Mouse (Mus musculus): ENCODE results near the gene Slc29a1. TPM values are rescaled to one million over a fixed set of nuclear protein-coding genes. Genes with fewer than 3 reads are reported as not detected.

The Slc29a1 gene
- polyA plus RNA-seq, 1 experiment from 2014 or later = 47.9 TPM

DNA sequence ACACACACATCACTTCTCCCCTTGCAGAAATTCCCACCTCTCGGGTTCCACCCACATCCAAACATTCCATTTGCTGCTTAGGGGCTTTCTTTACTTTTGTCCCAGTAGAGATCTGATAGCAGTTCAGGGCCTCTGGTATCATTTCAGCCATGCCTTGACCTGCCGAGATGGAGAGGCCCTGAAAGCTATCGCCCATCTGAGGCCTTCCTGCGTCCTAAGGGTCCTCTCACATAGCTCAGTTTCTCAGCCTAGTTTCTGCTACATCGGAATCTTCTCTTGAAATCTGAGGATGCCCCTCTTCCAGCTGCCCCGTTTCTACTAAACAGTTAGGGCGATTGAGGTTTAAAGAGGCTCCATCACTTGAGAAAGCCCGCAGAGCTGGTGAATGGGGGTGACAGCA is 5.2 kb downstream of the Slc29a1 start:
- H3K36me3 ChIP-seq = no peaks in the 10 kb centered on the region
- H3K4me1 ChIP-seq = peaks cover 52% of the 10 kb centered on the region
- 50% methylated on average over 8 of the region's 8 CpGs for WGBS
- H3K4me3 ChIP-seq = no peak overlapping the region
- H3K27me3 ChIP-seq (replicated peaks) = peaks cover 22% of the 10 kb centered on the region
- H3K9ac ChIP-seq = no peak overlapping the region
- peak overlapping the region; percentile 93 for H3K4me2 ChIP-seq (replicated peaks)
- ATAC-seq (ENCODE audit: low FRiP score, low read depth) = no peak
- no peaks in the 10 kb centered on the region for H3K9me3 ChIP-seq
- H3K27ac ChIP-seq = no peak overlapping the region

DNA sequence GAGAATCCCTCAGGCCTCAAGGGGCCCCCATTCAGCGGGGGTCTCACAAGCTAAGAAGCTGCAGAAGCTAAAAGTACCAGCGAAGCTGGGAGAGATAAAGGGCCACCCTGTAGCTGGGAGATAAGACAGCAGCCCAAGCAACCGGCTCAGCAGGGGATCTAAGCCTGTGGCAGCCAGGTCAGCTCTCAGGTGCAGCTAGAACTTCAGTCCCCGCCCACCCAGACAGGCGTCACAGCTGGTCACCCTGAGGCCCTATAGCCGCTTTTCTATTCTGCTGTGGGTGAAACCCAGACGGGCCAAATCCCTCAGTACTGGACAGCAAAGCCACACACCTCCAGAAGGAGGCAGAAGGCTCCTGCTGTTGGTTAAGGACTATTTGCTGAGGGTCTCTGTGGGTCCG is 5.9 kb downstream of the Slc29a1 start:
- no peaks in the 10 kb centered on the region for H3K9me3 ChIP-seq
- H3K4me2 ChIP-seq (replicated peaks) = peak overlapping the region; percentile 93
- peaks cover 51% of the 10 kb centered on the region for H3K4me1 ChIP-seq
- no peak overlapping the region for H3K27ac ChIP-seq
- WGBS = 30% methylated on average over 8 of the region's 8 CpGs
- no peak overlapping the region for H3K4me3 ChIP-seq
- no peak for ATAC-seq (ENCODE audit: low FRiP score, low read depth)
- 0 out of 2 replicates have a peak overlapping the region, but pooled peaks have one; percentile 17 for H3K9ac ChIP-seq
- H3K27me3 ChIP-seq (replicated peaks) = peaks cover 22% of the 10 kb centered on the region
- no peaks in the 10 kb centered on the region for H3K36me3 ChIP-seq

DNA sequence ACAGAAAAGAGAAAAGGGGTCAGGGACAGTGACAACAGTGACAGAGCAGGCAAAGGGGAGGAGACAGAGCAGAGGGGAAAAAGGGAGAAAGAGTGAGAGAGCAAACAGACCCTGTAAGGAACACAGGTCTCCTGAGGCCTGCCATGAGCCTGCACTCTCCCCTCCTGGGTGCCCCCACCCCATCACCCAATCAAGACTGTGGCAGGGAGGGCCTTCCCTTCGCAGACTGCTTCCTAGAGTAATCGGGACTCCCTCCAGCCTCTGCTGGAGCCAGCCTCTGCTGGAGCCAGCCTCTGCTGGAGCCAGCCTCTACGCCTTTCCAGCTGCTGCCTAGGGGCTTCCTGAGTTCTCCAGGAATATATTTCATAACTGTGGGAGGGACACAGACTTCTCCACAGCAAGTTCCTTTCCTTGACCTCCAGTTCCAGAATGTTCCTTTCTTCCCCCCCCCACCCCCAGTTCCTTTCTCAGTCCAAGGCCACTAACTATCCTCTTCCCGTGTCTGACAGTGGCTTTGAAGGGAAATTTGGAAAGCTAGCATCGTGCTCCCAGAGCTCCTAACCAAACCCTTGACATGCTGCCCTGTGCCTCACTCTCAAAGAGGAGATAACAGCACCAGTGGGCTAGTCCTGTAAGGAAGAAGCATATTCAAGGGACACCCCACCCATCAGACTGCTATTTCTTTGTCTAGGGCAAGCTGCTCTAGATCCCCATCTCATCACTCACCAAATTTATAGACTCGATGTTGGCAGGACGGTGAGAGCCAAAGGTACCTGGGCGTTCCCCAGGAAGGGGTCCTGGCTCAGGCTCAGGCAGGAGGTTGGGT is 6.6 kb downstream of the Slc29a1 start:
- WGBS = 61% methylated on average over 8 of the region's 8 CpGs
- H3K4me2 ChIP-seq (replicated peaks) = peak overlapping the region; percentile 93
- peaks cover 51% of the 10 kb centered on the region for H3K4me1 ChIP-seq
- peaks cover 22% of the 10 kb centered on the region for H3K27me3 ChIP-seq (replicated peaks)
- ATAC-seq (ENCODE audit: low FRiP score, low read depth) = no peak
- H3K9ac ChIP-seq = 0 out of 2 replicates have a peak overlapping the region, but pooled peaks have one; percentile 29
- no peaks in the 10 kb centered on the region for H3K36me3 ChIP-seq
- no peak overlapping the region for H3K27ac ChIP-seq
- H3K9me3 ChIP-seq = no peaks in the 10 kb centered on the region
- H3K4me3 ChIP-seq = no peak overlapping the region

DNA sequence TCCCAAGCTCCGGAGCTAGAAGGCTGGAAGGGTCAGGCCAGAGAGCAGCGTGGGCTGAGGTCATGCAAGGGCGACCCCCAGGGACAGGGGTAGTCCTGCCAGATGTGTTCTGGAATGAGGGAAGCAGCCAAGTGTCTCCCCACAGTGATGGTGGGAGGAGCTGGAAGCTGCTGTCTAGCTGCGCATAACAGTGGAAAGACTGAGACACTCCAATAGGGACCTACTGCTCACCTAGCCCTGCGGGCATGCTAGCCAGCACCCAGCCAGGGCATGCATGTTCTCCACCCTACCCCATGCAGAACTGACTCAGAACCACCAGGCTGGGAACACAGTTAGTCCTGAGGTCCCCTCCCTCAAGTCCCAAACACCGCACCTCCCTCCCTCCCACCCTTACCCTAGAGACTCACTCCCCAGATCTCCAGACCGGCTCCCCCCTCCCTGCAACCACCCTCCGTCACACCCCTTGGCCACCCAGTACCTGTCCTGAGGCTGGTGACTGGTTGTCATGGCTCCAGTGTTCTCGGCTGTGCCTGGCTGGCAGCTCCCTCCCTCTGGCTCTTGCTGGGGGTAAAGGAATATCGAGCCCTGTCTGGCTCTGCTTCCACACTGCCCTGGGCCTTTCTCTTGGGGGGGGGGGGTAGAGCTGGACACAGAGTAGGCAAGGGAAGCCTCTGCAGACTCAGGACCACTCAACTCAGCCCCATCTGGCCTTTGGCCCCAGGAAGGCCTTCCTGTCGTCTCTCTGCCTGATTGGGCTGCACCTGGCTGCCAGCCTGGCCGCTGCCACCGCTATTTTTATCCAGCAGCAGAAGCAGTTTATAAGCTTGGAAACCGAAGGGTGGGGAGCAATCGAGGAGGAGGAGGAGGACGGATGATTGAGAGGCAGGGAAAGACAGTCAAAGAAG is 7.5 kb downstream of the Slc29a1 start:
- ATAC-seq (ENCODE audit: low FRiP score, low read depth) = no peak
- H3K27me3 ChIP-seq (replicated peaks) = peaks cover 22% of the 10 kb centered on the region
- peak overlapping the region; percentile 29 for H3K4me2 ChIP-seq (replicated peaks)
- H3K9me3 ChIP-seq = no peaks in the 10 kb centered on the region
- H3K27ac ChIP-seq = no peak overlapping the region
- peaks cover 47% of the 10 kb centered on the region for H3K4me1 ChIP-seq
- WGBS = 64% methylated on average over 16 of the region's 16 CpGs
- no peak overlapping the region for H3K4me3 ChIP-seq
- 0 out of 2 replicates have a peak overlapping the region, but pooled peaks have one; percentile 29 for H3K9ac ChIP-seq
- H3K36me3 ChIP-seq = peaks cover 5% of the 10 kb centered on the region; the same call in 1 of the 2 replicates

DNA sequence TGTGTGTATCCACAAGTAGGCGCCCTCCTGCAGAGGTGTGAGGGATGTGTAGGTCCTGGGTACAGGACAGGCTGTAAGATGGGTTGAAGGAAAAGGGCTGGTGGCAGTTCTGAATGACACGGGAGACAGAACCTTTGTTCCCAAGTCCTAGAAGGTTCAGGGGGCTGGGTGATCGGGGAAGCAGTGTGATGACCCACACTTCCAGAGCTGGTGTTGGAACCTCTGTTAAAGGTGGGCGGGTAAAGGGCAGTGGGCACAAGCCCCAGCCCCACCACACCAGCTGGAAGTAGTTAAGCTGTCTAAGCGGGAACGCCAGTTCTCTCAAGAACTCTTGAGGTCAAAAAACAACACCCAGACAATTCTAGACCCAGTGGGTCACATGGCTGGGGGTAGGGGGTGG is 9.0 kb downstream of the Slc29a1 start:
- WGBS = 82% methylated on average over 6 of the region's 6 CpGs
- Histone ChIP-seq H3K9ac (no peak overlapping the region), H3K4me1 (peaks cover 35% of the 10 kb centered on the region), H3K4me2 (replicated peaks) (no peak overlapping the region), H3K4me3 (no peak overlapping the region), H3K27me3 (replicated peaks) (peaks cover 13% of the 10 kb centered on the region), H3K9me3 (no peaks in the 10 kb centered on the region), H3K27ac (no peak overlapping the region), H3K36me3 (peaks cover 8% of the 10 kb centered on the region; the same call in 1 of the 2 replicates)
- ATAC-seq (ENCODE audit: low FRiP score, low read depth) = no peak

DNA sequence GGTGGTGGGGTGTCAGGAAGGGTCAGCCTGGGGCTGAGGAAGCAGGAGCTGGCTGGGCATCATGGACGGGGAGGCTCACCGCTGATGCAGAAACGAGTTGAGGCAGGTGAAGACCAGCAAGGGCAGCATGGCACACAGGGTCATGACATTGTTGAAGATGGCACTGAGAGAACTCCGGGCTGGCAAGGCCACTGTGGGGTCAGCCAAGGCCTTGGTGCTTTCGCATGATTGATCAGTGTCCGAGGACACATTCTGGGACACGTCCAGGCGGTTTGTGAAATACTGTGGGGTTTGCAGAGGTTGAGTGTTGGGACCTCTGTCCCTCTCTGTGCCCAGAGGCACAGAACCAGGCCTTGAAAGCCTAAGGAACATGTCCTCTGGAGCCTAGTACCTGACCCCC is 9.6 kb downstream of the Slc29a1 start:
- no peak for ATAC-seq (ENCODE audit: low FRiP score, low read depth)
- Histone ChIP-seq H3K4me3 (no peak overlapping the region), H3K36me3 (peaks cover 8% of the 10 kb centered on the region; the same call in 1 of the 2 replicates), H3K4me1 (peaks cover 33% of the 10 kb centered on the region), H3K27me3 (replicated peaks) (peaks cover 9% of the 10 kb centered on the region), H3K9me3 (no peaks in the 10 kb centered on the region), H3K4me2 (replicated peaks) (no peak overlapping the region), H3K27ac (no peak overlapping the region), H3K9ac (no peak overlapping the region)
- 95% methylated on average over 8 of the region's 8 CpGs for WGBS

DNA sequence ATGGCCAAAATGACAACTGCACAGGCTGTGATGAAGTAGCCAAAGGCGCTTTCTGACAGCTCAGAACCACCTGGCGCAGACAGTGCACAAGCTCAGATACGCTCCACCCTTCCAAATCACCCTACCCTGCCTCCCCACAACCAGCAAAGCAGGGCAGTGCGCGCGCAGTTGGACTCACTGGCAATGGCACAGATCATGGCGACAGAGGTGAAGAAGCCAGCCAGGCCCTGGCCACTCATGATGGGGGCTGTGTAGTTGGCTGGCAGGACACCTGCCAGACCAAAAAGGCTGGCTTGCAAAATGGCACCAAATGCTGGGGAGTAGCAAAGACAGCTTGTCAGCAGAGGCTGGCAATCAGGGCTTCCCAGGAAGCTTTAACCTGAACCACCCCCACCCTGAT is 10.2 kb downstream of the Slc29a1 start:
- 98% methylated on average over 7 of the region's 7 CpGs for WGBS
- Histone ChIP-seq H3K36me3 (peaks cover 8% of the 10 kb centered on the region; the same call in 1 of the 2 replicates), H3K9ac (no peak overlapping the region), H3K27ac (no peak overlapping the region), H3K9me3 (no peaks in the 10 kb centered on the region), H3K4me3 (no peak overlapping the region), H3K4me2 (replicated peaks) (no peak overlapping the region), H3K4me1 (peaks cover 33% of the 10 kb centered on the region), H3K27me3 (replicated peaks) (peaks cover 8% of the 10 kb centered on the region)
- no peak for ATAC-seq (ENCODE audit: low FRiP score, low read depth)

DNA sequence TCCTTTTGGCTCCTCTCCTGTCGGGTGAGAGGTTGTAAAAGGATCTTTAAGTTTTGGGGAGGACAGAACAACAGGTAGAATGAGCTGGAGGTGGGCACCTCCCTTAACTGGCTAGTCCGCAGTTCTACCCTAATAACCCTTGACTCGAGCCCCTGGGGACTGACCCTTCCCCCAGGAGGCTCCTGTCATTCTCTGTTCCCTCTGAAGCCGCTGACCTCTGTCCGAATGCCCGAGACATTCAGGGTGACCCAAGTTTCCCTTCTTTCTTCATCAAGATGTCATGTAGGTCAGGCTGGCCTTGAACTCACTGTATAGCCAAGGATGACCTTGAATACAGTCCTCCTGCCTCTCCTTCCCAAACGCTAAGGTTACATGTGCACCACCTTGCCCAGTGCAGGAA is 11.0 kb downstream of the Slc29a1 start:
- H3K9me3 ChIP-seq = no peaks in the 10 kb centered on the region
- peaks cover 8% of the 10 kb centered on the region; the same call in 1 of the 2 replicates for H3K36me3 ChIP-seq
- H3K4me2 ChIP-seq (replicated peaks) = no peak overlapping the region
- H3K4me3 ChIP-seq = no peak overlapping the region
- no peak overlapping the region for H3K9ac ChIP-seq
- WGBS = 92% methylated on average over 7 of the region's 7 CpGs
- H3K4me1 ChIP-seq = peaks cover 26% of the 10 kb centered on the region
- ATAC-seq (ENCODE audit: low FRiP score, low read depth) = no peak
- H3K27ac ChIP-seq = no peak overlapping the region
- no peaks in the 10 kb centered on the region; the same call in 1 of the 2 replicates for H3K27me3 ChIP-seq (replicated peaks)

DNA sequence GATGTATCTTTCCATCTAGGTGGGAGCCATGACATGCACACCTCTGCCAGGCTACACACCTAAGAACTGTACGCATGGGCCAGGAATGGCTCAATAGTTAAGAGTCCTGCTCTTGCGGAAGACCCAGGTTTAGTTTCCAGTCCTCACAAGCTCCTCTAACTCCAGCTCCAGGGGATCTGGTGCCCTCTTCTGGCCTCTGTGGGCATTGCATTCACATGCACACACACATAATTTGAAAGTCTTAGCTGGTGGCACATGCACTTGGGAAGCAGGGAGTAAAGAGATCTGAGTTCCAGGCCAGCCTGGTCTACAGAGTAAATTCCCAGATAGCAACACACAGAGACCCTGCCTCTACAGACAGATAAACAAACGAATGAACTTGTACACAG is 13.0 kb downstream of the Slc29a1 start:
- Histone ChIP-seq H3K27ac (no peak overlapping the region), H3K4me2 (replicated peaks) (no peak overlapping the region), H3K9me3 (no peaks in the 10 kb centered on the region), H3K4me1 (peaks cover 13% of the 10 kb centered on the region; the same call in 1 of the 2 replicates), H3K9ac (no peak overlapping the region), H3K27me3 (replicated peaks) (no peaks in the 10 kb centered on the region), H3K4me3 (no peak overlapping the region), H3K36me3 (peaks cover 8% of the 10 kb centered on the region; the same call in 1 of the 2 replicates)
- WGBS = 97% methylated on average over 3 of the region's 3 CpGs
- ATAC-seq (ENCODE audit: low FRiP score, low read depth) = no peak

DNA sequence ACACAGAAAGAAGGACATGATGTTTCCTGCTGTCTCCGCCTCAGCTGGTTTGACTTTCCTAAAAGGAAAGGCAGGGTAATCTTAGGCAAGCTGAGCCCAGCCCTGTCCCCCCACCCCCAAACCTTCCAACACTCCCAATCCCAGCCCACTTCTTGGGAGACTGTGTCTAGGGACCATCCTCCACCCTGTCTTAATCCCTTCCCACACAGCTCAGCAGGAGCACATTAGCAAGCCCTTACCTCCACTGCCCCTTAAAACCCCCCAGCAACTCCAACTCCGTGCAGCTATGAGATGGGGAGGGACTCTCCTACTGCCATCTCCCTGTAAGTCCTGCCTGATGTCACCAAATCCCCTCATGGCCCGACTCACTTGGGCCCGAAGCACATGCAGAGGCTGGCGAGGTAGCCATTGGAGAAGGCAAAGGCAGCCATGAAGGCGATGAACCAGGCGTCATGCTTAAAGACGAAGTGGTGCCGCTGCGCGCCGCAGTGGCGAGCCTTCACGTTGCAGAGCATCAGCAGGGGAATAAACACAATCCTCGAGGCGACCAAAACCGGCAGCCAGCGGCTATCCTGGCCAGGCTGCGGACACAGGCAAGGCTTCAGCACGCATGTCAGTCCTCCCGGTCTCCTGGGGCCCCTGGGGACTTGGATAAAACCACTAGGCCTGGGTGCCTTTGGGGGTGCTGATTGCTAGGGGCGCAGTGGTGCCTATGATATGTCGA is 13.5 kb downstream of the Slc29a1 start:
- no peak overlapping the region for H3K9ac ChIP-seq
- ATAC-seq (ENCODE audit: low FRiP score, low read depth) = no peak
- H3K9me3 ChIP-seq = no peaks in the 10 kb centered on the region
- peaks cover 8% of the 10 kb centered on the region; the same call in 1 of the 2 replicates for H3K36me3 ChIP-seq
- no peak overlapping the region for H3K4me2 ChIP-seq (replicated peaks)
- H3K4me3 ChIP-seq = no peak overlapping the region
- no peak overlapping the region for H3K27ac ChIP-seq
- H3K4me1 ChIP-seq = peaks cover 16% of the 10 kb centered on the region; the same call in 1 of the 2 replicates
- WGBS = 82% methylated on average over 23 of the region's 23 CpGs
- H3K27me3 ChIP-seq (replicated peaks) = no peaks in the 10 kb centered on the region

DNA sequence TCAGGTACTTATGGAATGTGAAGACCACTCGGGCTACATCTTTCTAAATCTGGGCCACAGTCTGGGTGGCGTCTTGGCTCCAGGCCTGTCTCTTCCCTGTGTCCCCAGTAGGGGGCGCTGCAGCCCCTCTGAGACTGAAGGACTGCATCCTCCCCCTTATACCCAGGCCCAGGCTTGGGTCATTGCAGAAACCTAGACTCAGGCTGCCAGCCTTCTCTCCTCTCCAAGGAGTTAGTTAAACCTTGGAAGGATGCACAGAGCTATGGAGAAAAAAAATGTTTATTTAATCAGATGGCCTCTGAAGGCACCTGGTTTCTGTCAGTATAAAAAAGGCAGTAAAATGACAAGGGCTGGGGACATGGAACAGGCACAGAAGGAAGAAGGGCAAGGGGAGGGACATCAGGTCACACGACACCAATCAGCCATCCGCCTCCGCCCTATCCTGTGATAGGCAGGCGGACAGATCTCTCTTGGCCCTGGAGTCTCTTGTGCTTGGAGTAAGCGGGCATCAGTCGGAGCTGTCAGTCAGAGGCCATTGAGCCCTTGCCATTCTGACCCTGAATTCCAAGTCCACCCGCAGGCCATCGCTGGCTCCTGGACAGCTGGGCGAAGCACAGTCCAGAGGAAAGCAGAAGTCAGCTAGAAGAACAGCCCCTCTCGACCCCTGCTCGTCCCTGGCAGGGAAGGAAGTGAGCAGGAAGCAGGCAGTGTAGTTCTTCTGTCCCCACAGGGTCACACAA is 14.3 kb downstream of the Slc29a1 start:
- H3K4me3 ChIP-seq = no peak overlapping the region
- 34% methylated on average over 14 of the region's 14 CpGs for WGBS

More for the DNA sequence above, 14.3 kb downstream of the Slc29a1 start:
- H3K27ac ChIP-seq = no peak overlapping the region
- H3K4me1 ChIP-seq = peaks cover 16% of the 10 kb centered on the region; the same call in 1 of the 2 replicates
- H3K27me3 ChIP-seq (replicated peaks) = no peaks in the 10 kb centered on the region
- H3K9me3 ChIP-seq = no peaks in the 10 kb centered on the region
- ATAC-seq (ENCODE audit: low FRiP score, low read depth) = peak; percentile 48; the same call in 1 of the 2 replicates
- H3K36me3 ChIP-seq = peaks cover 8% of the 10 kb centered on the region; the same call in 1 of the 2 replicates
- H3K4me2 ChIP-seq (replicated peaks) = peak overlapping the region; percentile 18; the same call in 1 of the 2 replicates
- 0 out of 2 replicates have a peak overlapping the region, but pooled peaks have one; percentile 5 for H3K9ac ChIP-seq

Measured in neural tube, embryonic 12.5 days (tissue).